Mouse (Mus musculus) heart, postnatal 0 days (tissue): ENCODE data around the gene Srgn.

Source experiments
- CTCF ChIP-seq: IDR thresholded peaks from 2 replicates; pipeline ENCODE4 v1.5.1; 2016; ENCODE audit warnings: antibody characterized with exemption, control low read depth, low read depth
- EP300 ChIP-seq: IDR thresholded peaks from 2 replicates; pipeline ENCODE4 v1.6.1; 2016; ENCODE audit warnings: antibody characterized with exemption, low read depth

GRCm38 (mm10) chr10:62461321-62461720 lies 65.9 kb downstream of the Srgn start:
- TF ChIP-seq EP300 (no peak), CTCF (no peak)
